Mouse (Mus musculus) CD4-positive, CD25-positive, alpha-beta regulatory T cell, adult 4 months (primary cell): Measurements from ENCODE around the gene Cdc42bpa. TPM values are rescaled to one million over a fixed set of nuclear protein-coding genes. Genes with fewer than 3 reads are reported as not detected.

Source experiments
- ATAC-seq: one replicate; pipeline ENCODE4 v1.8.0; 2017
- polyA plus RNA-seq, 2 experiments: library from polyadenylated mRNA; unstranded; fragments of 100-300 nt; shearing (Covaris generic); gene quantifications; one replicate each; pipeline ENCODE4 v1.2.1; 2017

Gene Cdc42bpa
- under 1 TPM; 0.36 to 0.43 TPM for polyA plus RNA-seq

GRCm38 (mm10) chr1:179959721-179960542 lies at the start of gene Cdc42bpa:
TSS of gene Cdc42bpa (plus strand) at chr1:179960472.
- peak; percentile 47 for ATAC-seq

GRCm38 (mm10) chr1:179913471-179913870 lies 46.8 kb upstream of the Cdc42bpa start:
- ATAC-seq: no peak

- no peak for ATAC-seq
Observed at GRCm38 (mm10) chr1:179917036-179917435, 43.2 kb upstream of the Cdc42bpa start.

GRCm38 (mm10) chr1:179917481-179917880 lies 42.8 kb upstream of the Cdc42bpa start:
- no peak for ATAC-seq

GRCm38 (mm10) chr1:179919656-179920436 lies 40.4 kb upstream of the Cdc42bpa start:
- ATAC-seq: no peak

- ATAC-seq: no peak
Observed at GRCm38 (mm10) chr1:179923661-179924405, 36.4 kb upstream of the Cdc42bpa start.

GRCm38 (mm10) chr1:179926240-179926639 lies 34.0 kb upstream of the Cdc42bpa start:
- no peak for ATAC-seq

GRCm38 (mm10) chr1:179927102-179927501 lies 33.2 kb upstream of the Cdc42bpa start:
- no peak for ATAC-seq

- ATAC-seq: no peak
Observed at GRCm38 (mm10) chr1:179928822-179929221, 31.4 kb upstream of the Cdc42bpa start.

- ATAC-seq: no peak
Observed at GRCm38 (mm10) chr1:179931247-179931646, 29.0 kb upstream of the Cdc42bpa start.

GRCm38 (mm10) chr1:179934064-179934463 lies 26.2 kb upstream of the Cdc42bpa start:
- ATAC-seq: no peak

- ATAC-seq: no peak
Observed at GRCm38 (mm10) chr1:179940071-179940786, 20.0 kb upstream of the Cdc42bpa start.

GRCm38 (mm10) chr1:179940787-179941352 lies 19.4 kb upstream of the Cdc42bpa start:
- ATAC-seq: no peak

GRCm38 (mm10) chr1:179945017-179945416 lies 15.3 kb upstream of the Cdc42bpa start:
- ATAC-seq: no peak

GRCm38 (mm10) chr1:179946616-179947015 lies 13.7 kb upstream of the Cdc42bpa start:
- ATAC-seq: no peak

GRCm38 (mm10) chr1:179947653-179948052 lies 12.6 kb upstream of the Cdc42bpa start:
- ATAC-seq: no peak

GRCm38 (mm10) chr1:179951597-179951996 lies 8.7 kb upstream of the Cdc42bpa start:
- ATAC-seq: no peak

GRCm38 (mm10) chr1:179953251-179953650 lies 7.0 kb upstream of the Cdc42bpa start:
- no peak for ATAC-seq

- ATAC-seq: no peak
Observed at GRCm38 (mm10) chr1:179957431-179957830, 2.8 kb upstream of the Cdc42bpa start.

GRCm38 (mm10) chr1:179958871-179959720 lies 1.2 kb upstream of the Cdc42bpa start:
- ATAC-seq: peak; percentile 23

GRCm38 (mm10) chr1:179960543-179960876 lies 238 bp downstream of the Cdc42bpa start:
- ATAC-seq: no peak
